ENCODE assay signal across 8 mouse cellular contexts in the genomic region with DNA sequence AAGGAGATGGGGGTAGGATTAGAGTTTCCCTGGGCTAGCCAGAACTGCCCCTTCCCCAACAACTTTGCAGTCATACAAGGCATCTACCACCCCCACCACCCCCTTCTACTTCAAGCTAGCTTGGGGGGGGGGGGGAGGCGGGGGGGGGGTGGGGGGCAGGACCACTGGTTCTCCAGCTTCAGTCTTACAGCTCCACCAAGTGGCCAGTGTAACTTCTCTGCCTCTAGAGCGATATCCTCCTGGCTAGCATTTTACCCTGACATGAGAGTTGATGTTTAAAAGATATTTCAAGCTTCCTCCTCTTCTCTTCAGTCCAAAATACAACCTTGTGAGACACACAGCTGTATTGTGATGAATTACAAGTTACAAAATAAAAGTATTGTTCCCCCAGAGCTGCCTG.
DNase-seq lines count a peak whose midpoint lies in the region; ATAC-seq and TF ChIP-seq lines count a peak whose summit lies in the region.

No protein-coding gene starts in this region.

- no peaks in the 10 kb centered on the region for H3K27me3 ChIP-seq in heart, embryonic 11.5 days (ENCODE audit: control insufficient read depth, insufficient read depth, low read length)
- no peaks in the 10 kb centered on the region for H3K27me3 ChIP-seq in liver, embryonic 11.5 days (replicated peaks; ENCODE audit: control insufficient read depth, insufficient read depth, low read length)

- no peak overlapping the region for H3K4me3 ChIP-seq in heart, embryonic 11.5 days (ENCODE audit: low read depth, low read length)
- no peak overlapping the region for H3K4me3 ChIP-seq in bone marrow macrophage, adult 2 months (ENCODE audit: insufficient read depth, low read length)
- H3K4me3 ChIP-seq in liver, embryonic 11.5 days (ENCODE audit: low read depth, low read length) = no peak overlapping the region

- no peak overlapping the region for H3K9ac ChIP-seq in heart, embryonic 11.5 days (ENCODE audit: low read depth, low read length)
- no peak overlapping the region for H3K9ac ChIP-seq in liver, embryonic 11.5 days (ENCODE audit: low read depth, low read length)

- no peak overlapping the region for H3K27ac ChIP-seq in heart, embryonic 11.5 days (ENCODE audit: low read depth, low read length)
- H3K27ac ChIP-seq in bone marrow macrophage, adult 2 months (ENCODE audit: insufficient read depth, low read depth, low read length) = no peak overlapping the region
- no peak overlapping the region for H3K27ac ChIP-seq in liver, embryonic 11.5 days (ENCODE audit: low read depth, low read length)

- no peaks in the 10 kb centered on the region for H3K9me3 ChIP-seq in heart, embryonic 11.5 days (replicated peaks; ENCODE audit: control insufficient read depth, low read length)
- no peaks in the 10 kb centered on the region for H3K9me3 ChIP-seq in liver, embryonic 11.5 days (ENCODE audit: control insufficient read depth, low read length)

- no peaks in the 10 kb centered on the region for H3K36me3 ChIP-seq in heart, embryonic 11.5 days (ENCODE audit: control insufficient read depth, insufficient read depth, low read length)
- no peaks in the 10 kb centered on the region for H3K36me3 ChIP-seq in liver, embryonic 11.5 days (ENCODE audit: control insufficient read depth, insufficient read depth, low read length)

- ATAC-seq in heart, embryonic 11.5 days (replicated peaks; ENCODE audit: insufficient number of reproducible peaks, low FRiP score, low TSS enrichment) = no peak
- ATAC-seq in liver, embryonic 11.5 days (replicated peaks; ENCODE audit: low FRiP score) = no peak
- no peak for ATAC-seq in megakaryocyte, adult 5-6 weeks (ENCODE audit: poor library complexity, severe bottlenecking)

- WGBS in heart, embryonic 11.5 days (ENCODE audit: insufficient replicate concordance) = 31% methylated on average over 2 of the region's 2 CpGs
- whole genome bisulfite sequencing in liver, embryonic 11.5 days = 36% methylated on average over 2 of the region's 2 CpGs

- H3K4me1 ChIP-seq in heart, embryonic 11.5 days (ENCODE audit: control insufficient read depth, insufficient read depth, low read length) = no peaks in the 10 kb centered on the region
- peaks cover 11% of the 10 kb centered on the region for H3K4me1 ChIP-seq in bone marrow macrophage, adult 2 months (ENCODE audit: control insufficient read depth, insufficient read depth, low read length)
- no peaks in the 10 kb centered on the region for H3K4me1 ChIP-seq in liver, embryonic 11.5 days (replicated peaks; ENCODE audit: control insufficient read depth, insufficient read depth, low read length)

- no peak for TF ChIP-seq POLR2A in bone marrow macrophage, adult 2 months (IDR thresholded peaks at IDR 0.05; ENCODE audit: borderline replicate concordance, low read depth, low read length)

- peak; percentile 20; the same call in 1 of the 2 replicates for TF ChIP-seq CTCF in bone marrow macrophage, adult 2 months (IDR thresholded peaks at IDR 0.05; ENCODE audit: low read depth, low read length)

- peak; percentile 28 to 64 for DNase-seq in heart, adult 18-20 months
- DNase-seq in retina, embryonic 14.5 days (ENCODE audit: low spot score) = peak; percentile 41
- DNase-seq in retina, postnatal 1 day = no peak
- DNase-seq in thymus, postnatal 14 days = peak; percentile 69
- DNase-seq in liver, embryonic 11.5 days (ENCODE audit: low spot score) = no peak

- H3K4me2 ChIP-seq in heart, embryonic 11.5 days = no peak overlapping the region
- no peak overlapping the region for H3K4me2 ChIP-seq in liver, embryonic 11.5 days

Comparison
In these comparisons a context has a peak if more than half of its experiments do, and no peak if none do; other contexts are left out.
1. DNase-seq: peak in heart, adult 18-20 months (2 of 2), retina, embryonic 14.5 days (single experiment) and thymus, postnatal 14 days (single experiment); none in retina, postnatal 1 day (single experiment) and liver, embryonic 11.5 days (single experiment).